Mouse (Mus musculus) liver, postnatal 0 days (tissue): ENCODE measurements around the gene Hist1h3d.
"Not testable (repeated sequence)": the region's sequence is repeated elsewhere in the genome, so short reads cannot be mapped to it uniquely, and the experiment has no call there.

Source experiments
- CTCF ChIP-seq: sonication (generic); IDR thresholded peaks from 2 replicates; pipeline ENCODE4 v1.5.1; 2016; ENCODE audit warnings: antibody characterized with exemption, low read depth
- EP300 ChIP-seq: IDR thresholded peaks from 2 replicates; pipeline ENCODE4 v1.6.1; 2016; ENCODE audit warnings: antibody characterized with exemption, low read depth, mild to moderate bottlenecking

DNA sequence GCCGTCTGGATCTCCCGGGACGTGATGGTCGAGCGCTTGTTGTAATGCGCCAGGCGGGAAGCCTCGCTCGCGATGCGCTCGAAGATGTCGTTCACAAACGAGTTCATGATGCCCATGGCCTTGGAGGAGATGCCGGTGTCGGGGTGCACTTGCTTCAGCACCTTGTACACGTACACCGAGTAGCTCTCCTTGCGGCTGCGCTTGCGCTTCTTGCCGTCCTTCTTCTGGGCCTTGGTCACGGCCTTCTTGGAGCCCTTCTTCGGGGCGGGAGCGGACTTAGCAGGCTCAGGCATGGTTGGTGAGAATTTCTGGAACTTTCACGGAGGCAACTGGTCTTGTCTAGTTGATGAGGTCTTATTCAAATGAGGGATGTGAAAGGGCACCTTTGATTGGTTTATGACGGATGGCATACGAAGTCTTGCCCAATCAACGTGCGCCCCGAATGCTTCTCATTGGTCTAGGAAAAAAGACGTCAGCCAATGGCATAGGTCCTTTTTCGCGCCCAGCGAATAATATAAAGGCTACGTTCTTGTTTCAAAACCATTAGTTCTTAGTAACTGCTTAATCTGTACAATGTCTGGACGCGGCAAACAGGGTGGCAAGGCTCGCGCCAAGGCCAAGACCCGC, 1.6 kb upstream of the Hist1h3d start, which contains the start of the genes Hist1h2bf and Hist1h2ad:
- peak; percentile 90 for TF ChIP-seq EP300
- TF ChIP-seq CTCF, result not testable (repeated sequence)
